Mouse (Mus musculus) erythroblast, adult 5-6 weeks (primary cell): ENCODE measurements around the gene Ofcc1. TPM values are rescaled to one million over a fixed set of nuclear protein-coding genes. Genes with fewer than 3 reads are reported as not detected.

Experiments used
- ATAC-seq: replicated peaks from 2 replicates; pipeline ENCODE4 v1.8.0; 2016; ENCODE audit warnings: moderate number of reproducible peaks, mild to moderate bottlenecking, moderate TSS enrichment, inconsistent platforms; ENCODE audit not compliant: poor library complexity, low FRiP score, severe bottlenecking
- total RNA-seq, 2 experiments: library from RNA; stranded (forward) in 1 of 2; stranded (reverse) in 1 of 2; fragments of 150-400 nt in 1 of 2; fragments of 200-764, 138-1000 nt in 1 of 2; gene quantifications; 2 replicates each; pipeline versions ENCODE4 v1.2.3 to v1.2.4; 2015 to 2017; ENCODE audit warnings: low replicate concordance in 2 of 2

Ofcc1 gene
- total RNA-seq, 2 experiments from 2014 or later: not detected

DNA sequence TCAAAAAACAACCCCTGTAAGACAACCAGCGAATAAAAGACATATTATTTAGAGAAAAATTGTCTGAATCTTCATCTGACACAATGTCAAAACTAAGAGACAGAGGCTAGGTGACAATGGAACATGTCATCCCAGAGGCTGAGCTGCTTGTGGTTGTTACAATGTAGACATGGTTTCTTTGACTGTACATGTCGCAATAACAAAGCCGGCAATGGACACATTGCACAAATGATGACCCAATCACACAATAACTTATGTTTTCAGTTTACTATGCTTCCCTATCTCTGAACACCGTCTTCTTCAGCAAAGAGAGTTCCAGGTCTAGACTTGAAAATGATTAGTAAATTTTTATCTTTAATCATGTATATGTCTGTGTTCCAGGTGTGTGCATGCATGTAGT lies 332.4 kb downstream of the Ofcc1 start:
- no peak for ATAC-seq

DNA sequence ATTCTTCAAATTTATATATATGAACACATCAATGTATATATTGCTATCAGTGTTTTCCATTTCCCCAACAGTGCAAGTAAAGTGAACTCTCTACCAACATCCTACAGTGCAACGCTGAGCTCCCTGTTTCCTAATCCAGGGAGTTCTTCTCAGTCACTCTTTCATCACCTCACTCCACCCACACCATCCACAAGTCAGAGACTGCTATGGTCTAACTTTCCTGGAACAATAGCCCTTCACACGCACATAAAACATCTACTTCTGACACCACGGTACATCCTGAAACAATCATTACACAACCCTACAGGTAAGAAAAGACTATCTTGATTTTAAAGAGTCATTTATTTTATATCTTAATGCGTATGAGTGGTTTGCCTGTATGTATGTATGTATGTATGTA lies 335.4 kb downstream of the Ofcc1 start:
- no peak for ATAC-seq

- no peak for ATAC-seq
Measured at GRCm38 (mm10) chr13:40023201-40023777, 338.0 kb downstream of the Ofcc1 start.

DNA sequence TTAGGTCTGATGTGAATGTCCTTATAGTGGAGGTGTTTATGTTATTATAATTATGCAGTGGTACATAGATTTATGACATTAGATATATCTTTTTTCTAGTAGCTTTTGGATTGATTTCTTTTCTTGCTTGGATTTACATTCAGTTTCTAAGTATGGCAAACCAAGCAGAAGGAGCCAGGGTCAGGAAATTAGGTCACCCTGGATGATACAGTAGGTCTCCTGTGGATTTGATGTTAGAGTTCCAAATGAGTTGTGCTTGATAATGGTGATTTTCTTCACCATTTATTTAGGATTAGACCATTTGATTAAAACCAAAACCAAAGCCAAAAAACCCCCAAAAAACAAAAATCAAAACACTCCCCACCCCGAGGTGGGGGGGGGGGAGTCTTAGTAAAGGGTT lies 338.6 kb downstream of the Ofcc1 start:
- ATAC-seq: no peak

GRCm38 (mm10) chr13:40000236-40000635 lies 361.0 kb downstream of the Ofcc1 start:
- no peak for ATAC-seq

- ATAC-seq: no peak
Measured at GRCm38 (mm10) chr13:39997901-39998300, 363.3 kb downstream of the Ofcc1 start.

DNA sequence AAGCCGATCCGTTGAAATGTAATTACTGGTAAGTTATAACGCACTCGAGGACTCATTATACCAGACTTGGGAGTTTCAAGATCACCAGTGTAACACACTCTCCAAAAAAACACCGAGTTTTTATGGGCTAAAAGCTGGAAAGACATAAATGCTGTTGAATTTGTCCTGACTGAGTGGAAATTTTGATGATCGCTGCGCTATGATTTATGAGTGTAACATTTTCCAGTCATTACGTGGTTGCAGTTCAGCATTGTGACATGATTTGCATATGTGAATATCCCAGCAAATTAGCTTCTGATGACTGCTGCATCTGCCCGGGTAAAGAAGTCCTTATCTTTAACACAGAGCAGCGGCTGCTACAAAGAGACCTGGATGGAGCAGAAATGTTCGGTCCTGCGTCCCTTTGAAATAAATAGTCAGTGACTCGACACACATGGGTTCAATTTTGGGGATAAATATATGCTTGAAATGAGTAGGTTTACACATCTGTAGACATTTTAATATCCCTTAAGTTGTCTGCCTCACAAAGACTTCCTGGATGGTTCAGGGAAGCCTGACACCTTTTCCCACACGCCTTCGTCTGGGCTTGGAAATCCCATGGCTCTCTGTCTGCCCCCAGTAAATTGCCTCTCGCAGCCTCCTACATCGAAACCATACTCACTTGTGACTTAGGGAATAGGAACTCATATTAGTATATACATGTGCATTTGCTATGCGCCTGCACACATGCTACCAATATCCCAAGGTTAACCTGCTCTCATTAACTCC lies 381.8 kb downstream of the Ofcc1 start:
- ATAC-seq: no peak

- no peak for ATAC-seq
Measured at GRCm38 (mm10) chr13:39968349-39969016, 392.8 kb downstream of the Ofcc1 start.

DNA sequence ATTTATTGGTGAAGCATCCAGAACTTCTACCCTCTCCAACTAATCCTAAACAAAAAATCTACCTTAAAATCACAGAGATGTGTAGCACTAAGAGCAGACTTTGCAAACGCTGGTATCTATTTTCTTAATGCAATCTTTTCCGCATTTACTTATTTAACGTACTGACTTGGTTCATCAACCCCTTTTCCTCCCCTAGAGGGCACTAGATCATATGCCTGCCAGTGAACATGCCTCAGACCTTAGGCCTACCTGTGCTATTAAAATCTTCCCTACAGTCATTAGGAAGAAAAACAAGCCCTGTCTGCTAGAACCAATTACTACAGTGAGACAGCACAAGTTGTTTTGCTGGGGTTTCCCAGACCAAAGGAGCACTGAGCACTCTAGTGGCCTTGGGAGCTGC lies 404.0 kb downstream of the Ofcc1 start:
- ATAC-seq: no peak

DNA sequence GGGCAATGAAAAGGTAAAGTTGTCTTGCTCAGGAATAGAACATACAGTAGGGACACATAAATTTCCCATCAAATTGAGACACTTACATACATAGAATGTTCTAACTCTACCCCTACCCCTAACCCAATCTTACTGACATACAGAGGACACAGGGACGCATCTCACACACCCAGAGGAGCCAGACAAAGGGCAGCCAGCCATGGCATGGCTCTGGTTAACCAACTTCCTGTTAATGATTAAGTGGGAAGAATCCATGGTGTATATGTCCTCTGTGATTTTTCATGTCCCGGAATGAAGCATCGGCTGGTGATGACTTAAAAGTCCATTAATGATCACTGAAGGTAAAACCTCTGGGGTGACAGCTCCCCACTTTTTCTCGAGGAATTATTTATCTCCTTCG lies 405.2 kb downstream of the Ofcc1 start:
- no peak for ATAC-seq
